Comparison of ENCODE assay signal across 9 mouse cellular contexts in the genomic region with DNA sequence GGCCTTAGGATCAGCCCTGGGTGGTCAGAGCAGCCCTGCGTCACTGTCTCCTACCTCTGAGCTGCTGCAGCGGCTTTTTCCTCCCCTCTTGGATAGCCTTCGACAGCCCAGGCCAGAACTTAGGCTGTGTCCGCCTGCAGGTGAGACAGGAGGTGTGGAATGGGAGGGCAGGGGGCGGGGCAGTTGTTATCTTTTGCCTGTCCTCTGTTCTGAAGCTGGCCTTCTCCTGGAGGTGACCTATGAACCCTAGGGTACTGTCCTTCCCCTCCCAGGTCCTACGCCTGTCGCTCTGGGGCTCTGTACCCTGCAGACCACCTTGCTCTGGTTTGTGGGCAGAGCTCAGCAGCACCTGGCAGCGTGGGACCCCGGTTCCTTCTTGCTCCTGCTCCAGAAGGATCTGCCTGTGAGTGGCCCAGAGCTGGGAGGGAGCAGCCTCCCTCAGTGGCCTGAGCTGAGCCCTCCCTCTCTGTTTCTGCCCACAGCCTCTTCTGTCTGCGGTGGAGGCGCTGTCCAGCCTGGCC. TPM values are rescaled to one million over a fixed set of nuclear protein-coding genes. Genes with fewer than 3 reads are reported as not detected.
A peak's percentile ranks its signal among the peaks of the same experiment; 100 is the strongest.
DNase-seq lines count a peak whose midpoint lies in the region; ATAC-seq lines count a peak whose summit lies in the region.
"Had no signal": no experiment of that assay in that cellular context is flagged by ENCODE, and none has a peak within 500 bp of the region (broad histone marks: within the 10 kb centered on the region; RNA-seq: fewer than 3 reads in every experiment).

No protein-coding gene starts in this region.

- 35% methylated on average over 11 of the region's 11 CpGs for WGBS in heart, embryonic 10.5 days
- 43% methylated on average over 11 of the region's 11 CpGs for WGBS in hindbrain, embryonic 13.5 days
- 45% methylated on average over 11 of the region's 11 CpGs for WGBS in midbrain, embryonic 12.5 days

- peak overlapping the region; percentile 92 for H3K9ac ChIP-seq in hindbrain, embryonic 13.5 days
- peak overlapping the region; percentile 81; the same call in 1 of the 2 replicates for H3K9ac ChIP-seq in midbrain, embryonic 12.5 days (replicated peaks)

- no peak for ATAC-seq in hindbrain, embryonic 13.5 days (ENCODE audit: low FRiP score)
- ATAC-seq in midbrain, embryonic 12.5 days (ENCODE audit: low FRiP score, low read depth): no peak

- H3K27ac ChIP-seq in heart, embryonic 10.5 days: no peak overlapping the region
- no peak overlapping the region for H3K27ac ChIP-seq in brown adipose tissue, adult 24 weeks (replicated peaks; ENCODE audit: low read depth, low read length)
- H3K27ac ChIP-seq in hindbrain, embryonic 13.5 days: no peak overlapping the region
- H3K27ac ChIP-seq in midbrain, embryonic 12.5 days (replicated peaks): no peak overlapping the region
- H3K27ac ChIP-seq: macrophage had no signal

- peaks cover 20% of the 10 kb centered on the region; the same call in 1 of the 2 replicates for H3K27me3 ChIP-seq in heart, embryonic 10.5 days (ENCODE audit: insufficient read depth, poor library complexity, severe bottlenecking)
- H3K27me3 ChIP-seq in hindbrain, embryonic 13.5 days: peaks cover 3% of the 10 kb centered on the region; the same call in 1 of the 2 replicates
- peaks cover 22% of the 10 kb centered on the region for H3K27me3 ChIP-seq in midbrain, embryonic 12.5 days

- H3K4me1 ChIP-seq in heart, embryonic 10.5 days: peaks cover 34% of the 10 kb centered on the region
- H3K4me1 ChIP-seq in brown adipose tissue, adult 24 weeks (ENCODE audit: control insufficient read depth, insufficient read depth, insufficient read length, low read length): peaks cover 10% of the 10 kb centered on the region
- H3K4me1 ChIP-seq in hindbrain, embryonic 13.5 days (replicated peaks): peaks cover 32% of the 10 kb centered on the region
- peaks cover 23% of the 10 kb centered on the region for H3K4me1 ChIP-seq in midbrain, embryonic 12.5 days

- peak overlapping the region; percentile 98 for H3K4me2 ChIP-seq in hindbrain, embryonic 13.5 days
- peak overlapping the region; percentile 100 for H3K4me2 ChIP-seq in midbrain, embryonic 12.5 days (replicated peaks)

- no peak for DNase-seq in heart, embryonic 10.5 days (ENCODE audit: low spot score)
- no peak for DNase-seq in heart, adult 18-20 months
- no peak for DNase-seq in ovary, postnatal 36 days (ENCODE audit: low spot score)
- no peak for DNase-seq in adrenal gland, adult 18-20 months (ENCODE audit: low spot score in 2 of 2)
- DNase-seq in kidney, adult 9 months: no peak

- H3K36me3 ChIP-seq in heart, embryonic 10.5 days: peaks cover 11% of the 10 kb centered on the region; the same call in 1 of the 2 replicates
- H3K36me3 ChIP-seq in hindbrain, embryonic 13.5 days: peaks cover 19% of the 10 kb centered on the region
- H3K36me3 ChIP-seq in midbrain, embryonic 12.5 days: 0 out of 2 replicates have a peak, but pooled peaks cover 6% of the 10 kb centered on the region

- peak overlapping the region; percentile 79 for H3K4me3 ChIP-seq in heart, embryonic 10.5 days
- 0 out of 2 replicates have a peak overlapping the region, but pooled peaks have one; percentile 76 for H3K4me3 ChIP-seq in brown adipose tissue, adult 24 weeks (ENCODE audit: insufficient read depth, low read depth, low read length)
- H3K4me3 ChIP-seq in hindbrain, embryonic 13.5 days: peak overlapping the region; percentile 80
- H3K4me3 ChIP-seq in midbrain, embryonic 12.5 days: peak overlapping the region; percentile 75; the same call in 1 of the 2 replicates

- H3K9me3 ChIP-seq in heart, embryonic 10.5 days: no peaks in the 10 kb centered on the region
- no peaks in the 10 kb centered on the region for H3K9me3 ChIP-seq in hindbrain, embryonic 13.5 days
- H3K9me3 ChIP-seq in midbrain, embryonic 12.5 days: no peaks in the 10 kb centered on the region

RNA-seq across cellular contexts. Expression of gene Gm42688, which starts 1.8 kb away (rescaled TPM):
- polyA plus RNA-seq in heart, embryonic 10.5 days (2016; fragmentation: Nextera tagmentation; extraction: Ambion mirVana): 1.4 and 2.0 TPM in 2 replicates
- total RNA-seq in heart, adult 18-20 months (2021): 1 to 10 TPM in 1 of 2 experiments, under 1 TPM in 1; 0.89 to 1.2 TPM
- polyA plus RNA-seq in brown adipose tissue, adult 24 weeks (2012; ENCODE audit: insufficient read depth, insufficient read length, missing spikeins): not detected in 2 replicates
- 4.0 and 4.4 TPM in 2 replicates for polyA plus RNA-seq in hindbrain, embryonic 13.5 days (2015; fragmentation: Nextera tagmentation; extraction: Ambion mirVana)
- polyA plus RNA-seq in midbrain, embryonic 12.5 days (2016; fragmentation: Nextera tagmentation; extraction: Ambion mirVana): 3.9 and 4.3 TPM in 2 replicates
- total RNA-seq in adrenal gland, adult 18-20 months (2021): 1 to 10 TPM; 4.0 to 5.1 TPM

RNA-seq across cellular contexts. Expression of gene Ccdc142, which starts 1.8 kb away (rescaled TPM):
- polyA plus RNA-seq in heart, embryonic 10.5 days (2016; fragmentation: Nextera tagmentation; extraction: Ambion mirVana): 1.8 and 2.4 TPM in 2 replicates
- 1 to 10 TPM; 1.3 to 1.5 TPM for total RNA-seq in heart, adult 18-20 months (2021)
- not detected in 2 replicates for polyA plus RNA-seq in brown adipose tissue, adult 24 weeks (2012; ENCODE audit: insufficient read depth, insufficient read length, missing spikeins)
- 3.0 and 5.9 TPM in 2 replicates for polyA plus RNA-seq in hindbrain, embryonic 13.5 days (2015; fragmentation: Nextera tagmentation; extraction: Ambion mirVana)
- polyA plus RNA-seq in midbrain, embryonic 12.5 days (2016; fragmentation: Nextera tagmentation; extraction: Ambion mirVana): 4.7 and 5.0 TPM in 2 replicates
- 1 to 10 TPM; 4.4 to 5.8 TPM for total RNA-seq in adrenal gland, adult 18-20 months (2021)

RNA-seq across cellular contexts. Expression of gene Mrpl53, which starts 5.7 kb away (rescaled TPM):
- polyA plus RNA-seq in heart, embryonic 10.5 days (2016; fragmentation: Nextera tagmentation; extraction: Ambion mirVana): 157 and 167 TPM in 2 replicates
- total RNA-seq in heart, adult 18-20 months (2021): 100 to 1,000 TPM; 124 to 135 TPM
- 172 and 202 TPM in 2 replicates for polyA plus RNA-seq in brown adipose tissue, adult 24 weeks (2012; ENCODE audit: insufficient read depth, insufficient read length, missing spikeins)
- 123 TPM in 2 replicates for polyA plus RNA-seq in hindbrain, embryonic 13.5 days (2015; fragmentation: Nextera tagmentation; extraction: Ambion mirVana)
- polyA plus RNA-seq in midbrain, embryonic 12.5 days (2016; fragmentation: Nextera tagmentation; extraction: Ambion mirVana): 122 and 129 TPM in 2 replicates
- 100 to 1,000 TPM in 1 of 2 experiments, 10 to 100 TPM in 1; 99.5 to 107 TPM for total RNA-seq in adrenal gland, adult 18-20 months (2021)

RNA-seq across cellular contexts. Expression of gene Mogs, which starts 12.1 kb away (rescaled TPM):
- 24.5 and 42.5 TPM in 2 replicates for polyA plus RNA-seq in heart, embryonic 10.5 days (2016; fragmentation: Nextera tagmentation; extraction: Ambion mirVana)
- total RNA-seq in heart, adult 18-20 months (2021): 10 to 100 TPM in 1 of 2 experiments, 1 to 10 TPM in 1; 9.3 to 10.3 TPM
- 6.0 and 6.2 TPM in 2 replicates for polyA plus RNA-seq in brown adipose tissue, adult 24 weeks (2012; ENCODE audit: insufficient read depth, insufficient read length, missing spikeins)
- 21.5 and 25.7 TPM in 2 replicates for polyA plus RNA-seq in hindbrain, embryonic 13.5 days (2015; fragmentation: Nextera tagmentation; extraction: Ambion mirVana)
- polyA plus RNA-seq in midbrain, embryonic 12.5 days (2016; fragmentation: Nextera tagmentation; extraction: Ambion mirVana): 34.9 and 42.6 TPM in 2 replicates
- total RNA-seq in adrenal gland, adult 18-20 months (2021): 10 to 100 TPM; 38.2 to 57.2 TPM

RNA-seq across cellular contexts. Expression of gene Lbx2, which starts 17.0 kb away (rescaled TPM):
- 0.55 TPM in 1 of 2 replicates, not detected in the other for polyA plus RNA-seq in heart, embryonic 10.5 days (2016; fragmentation: Nextera tagmentation; extraction: Ambion mirVana)
- total RNA-seq in heart, adult 18-20 months (2021): 1 to 10 TPM; 1.3 to 1.5 TPM
- not detected in 2 replicates for polyA plus RNA-seq in brown adipose tissue, adult 24 weeks (2012; ENCODE audit: insufficient read depth, insufficient read length, missing spikeins)
- polyA plus RNA-seq in hindbrain, embryonic 13.5 days (2015; fragmentation: Nextera tagmentation; extraction: Ambion mirVana): 0.41 TPM in 1 of 2 replicates, not detected in the other
- 0.45 TPM in 1 of 2 replicates, not detected in the other for polyA plus RNA-seq in midbrain, embryonic 12.5 days (2016; fragmentation: Nextera tagmentation; extraction: Ambion mirVana)
- total RNA-seq in adrenal gland, adult 18-20 months (2021): 1 to 10 TPM; 5.0 to 7.6 TPM
